Mouse (Mus musculus) gastrocnemius, adult 18-20 months (tissue): Measurements from ENCODE around the gene P4ha1. TPM values are rescaled to one million over a fixed set of nuclear protein-coding genes. Genes with fewer than 3 reads are reported as not detected.
"Not testable (repeated sequence)": the region's sequence is repeated elsewhere in the genome, so short reads cannot be mapped to it uniquely, and the experiment has no call there.

Experiments
- DNase-seq: peaks from one replicate; pipeline ENCODE4 v3.0.0; 2021; ENCODE audit warnings: low spot score
- long read RNA-seq, 2 experiments: library from polyadenylated mRNA; stranded (forward); transcript quantifications; one replicate each; pipeline ENCODE4 v2.0.0; 2021
- total RNA-seq, 2 experiments: library from RNA; stranded (reverse); gene quantifications; 2 replicates each; pipeline ENCODE4 v1.2.3; 2021

P4ha1 gene
- total RNA-seq: 10 to 100 TPM; 32.0 to 41.6 TPM
- long read RNA-seq, experiment 1, full-length matches to known transcripts: 65 of 78 reads
- long read RNA-seq, experiment 1, partial matches to known transcripts: 10 of 78 reads
- long read RNA-seq, experiment 1, other reads (novel, unspliced or antisense): 3 of 78 reads
- long read RNA-seq, experiment 2, full-length matches to known transcripts: 38 of 42 reads
- long read RNA-seq, experiment 2, partial matches to known transcripts: 3 of 42 reads
- long read RNA-seq, experiment 2, other reads (novel, unspliced or antisense): 1 of 42 reads

DNA sequence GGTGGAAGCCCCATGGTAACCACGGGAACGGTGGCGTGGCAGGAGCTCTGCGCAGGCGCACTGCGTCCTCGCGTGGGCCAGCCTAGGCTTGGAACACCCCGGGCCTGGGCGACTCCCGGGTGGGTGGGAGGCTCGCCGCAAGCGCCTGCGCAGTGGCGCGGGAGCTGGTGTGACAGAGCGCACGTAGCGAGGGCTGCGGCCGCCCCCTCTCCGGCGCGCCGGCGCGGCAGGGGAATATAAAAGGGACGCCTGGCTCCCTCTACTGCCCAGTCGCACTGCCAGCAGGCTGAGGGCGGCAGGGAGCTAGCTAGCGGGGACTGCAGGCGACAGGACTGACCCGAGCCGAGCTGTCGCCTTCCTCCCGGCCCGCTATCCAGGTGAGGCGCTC lies at the start of gene P4ha1:
TSS of gene P4ha1 (plus strand) at position 197 of the 388 bp plus-strand sequence.
- peak; percentile 98 for DNase-seq

DNA sequence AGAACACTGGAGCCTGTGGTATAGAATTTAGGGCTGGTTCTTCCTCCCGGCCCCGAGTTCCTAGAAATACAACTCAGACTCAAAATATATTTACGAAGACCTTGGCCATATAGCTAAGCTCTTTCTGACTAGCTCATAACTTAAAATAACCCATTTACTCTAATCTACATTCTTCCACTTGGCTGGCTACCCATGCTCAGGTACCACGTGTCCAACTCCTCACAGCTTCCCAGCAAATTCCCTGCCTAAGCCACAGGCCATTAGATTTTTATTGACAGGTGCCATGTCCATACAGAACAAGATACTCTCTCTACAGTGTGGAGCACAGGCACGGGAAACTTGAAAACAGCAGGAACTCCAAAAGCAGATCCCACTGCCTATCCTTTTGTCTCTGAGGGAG lies 47.4 kb upstream of the P4ha1 start:
- no peak for DNase-seq

DNA sequence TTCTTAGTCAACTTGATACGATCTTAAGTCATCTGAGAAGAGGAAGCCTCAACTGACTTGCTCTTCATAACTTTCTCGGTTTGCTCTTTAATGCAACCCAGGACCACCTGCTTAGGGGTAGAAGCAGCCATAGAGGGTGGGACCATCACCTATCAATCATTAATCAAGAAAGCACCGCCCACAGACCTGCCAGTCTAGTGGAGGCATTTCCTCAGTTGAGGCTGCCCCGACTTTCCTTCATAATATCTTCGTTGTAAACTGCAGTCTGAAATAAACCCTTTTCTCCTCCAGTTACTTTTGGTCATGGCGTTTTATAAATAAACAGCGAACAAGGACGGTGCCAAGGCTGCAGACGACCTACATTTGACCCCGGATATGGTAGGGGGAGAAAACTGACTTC lies 46.0 kb upstream of the P4ha1 start:
- DNase-seq: no peak

DNA sequence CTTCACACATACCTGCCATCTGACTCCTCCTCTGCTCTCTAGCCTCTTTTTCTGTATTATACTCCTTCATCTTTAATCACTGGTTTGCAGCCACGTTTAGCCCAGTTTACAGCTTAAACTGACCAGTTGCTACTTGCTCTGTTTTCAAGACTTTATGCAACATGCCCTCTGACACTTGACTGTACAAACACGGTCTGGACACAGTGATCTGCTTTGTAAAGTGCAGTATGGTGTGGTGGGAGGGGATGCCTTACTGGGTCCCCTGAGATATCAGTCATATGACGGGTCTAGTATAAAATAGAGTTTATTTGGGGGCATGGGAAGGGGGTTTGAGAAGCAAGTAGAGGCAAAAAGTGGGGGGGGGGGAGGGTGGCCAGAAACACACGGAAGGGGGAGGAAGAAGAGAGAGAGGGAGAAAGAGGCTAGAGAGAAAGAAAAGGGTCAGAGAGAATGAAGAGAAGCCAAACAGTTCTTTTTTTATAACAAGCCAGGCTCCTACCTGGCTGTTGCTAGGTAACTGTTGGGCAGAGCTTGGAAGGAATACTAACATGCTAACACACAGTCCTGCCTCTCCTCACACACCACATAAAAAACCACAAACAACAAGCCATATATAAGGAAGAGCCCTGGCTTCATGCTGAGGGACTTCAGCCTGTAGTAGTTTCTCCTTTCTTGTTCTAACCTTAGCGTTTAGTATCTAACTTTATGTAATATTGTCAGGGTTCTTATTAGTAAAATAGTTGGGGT lies 45.2 kb upstream of the P4ha1 start:
- no peak for DNase-seq

DNA sequence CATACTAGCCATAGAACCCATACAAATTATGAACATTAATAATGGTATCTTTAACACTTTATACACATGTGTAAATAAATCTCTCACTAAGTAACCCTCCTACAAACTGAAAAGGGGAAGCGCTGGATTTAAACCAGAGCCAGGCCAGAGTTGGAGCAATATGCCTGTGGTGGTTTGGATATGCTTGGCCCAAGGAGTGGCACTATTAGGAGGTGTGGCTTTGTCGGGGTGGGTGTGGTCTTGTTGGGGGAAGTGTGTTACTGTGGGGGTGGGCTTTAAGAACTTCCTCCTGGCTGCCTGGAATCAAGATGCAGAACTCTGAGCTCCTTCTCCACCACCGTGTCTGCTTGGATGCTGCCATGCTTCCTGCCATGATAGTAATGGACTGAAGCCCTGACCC lies 39.9 kb upstream of the P4ha1 start:
- no peak for DNase-seq

DNA sequence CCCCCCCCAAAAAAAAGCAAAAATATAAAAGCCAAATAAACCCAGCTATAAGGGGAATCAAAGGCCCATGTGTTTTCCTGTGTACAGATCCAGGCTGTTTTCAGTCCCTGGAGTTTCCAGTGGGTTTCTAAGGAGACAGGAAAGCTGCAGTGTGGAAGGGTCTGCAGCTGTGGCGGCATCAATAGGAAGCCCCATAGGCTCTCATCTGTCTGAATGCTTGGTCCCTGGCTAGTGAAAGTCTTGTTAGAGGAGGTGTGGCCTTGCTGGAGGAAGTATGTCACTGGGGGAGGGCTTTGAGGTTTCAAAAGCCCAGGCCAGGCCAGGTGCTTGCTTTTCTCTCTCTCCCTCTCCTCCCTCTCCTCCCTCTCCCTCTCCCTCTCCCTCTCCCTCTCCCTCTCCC lies 39.3 kb upstream of the P4ha1 start:
- DNase-seq: no peak

DNA sequence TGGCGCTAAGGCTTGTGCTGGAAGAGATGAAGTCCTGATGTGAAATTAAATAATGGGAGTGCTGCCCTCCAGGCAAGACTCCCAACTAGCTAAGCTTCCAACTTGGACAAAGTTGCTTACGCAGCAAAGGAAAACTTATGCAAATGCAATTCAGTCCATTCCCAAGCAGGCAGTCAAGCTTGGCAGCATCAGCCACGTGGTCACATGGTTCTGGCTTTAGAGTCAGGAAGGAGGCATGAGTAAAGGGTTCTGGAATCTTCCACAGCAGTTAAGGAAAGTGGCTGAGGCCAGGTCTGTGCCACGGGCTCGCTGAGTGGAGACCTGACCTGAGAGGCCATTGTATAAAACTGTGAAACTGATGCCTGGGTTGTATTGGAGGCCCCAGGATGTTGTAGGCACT lies 37.6 kb upstream of the P4ha1 start:
- DNase-seq: no peak

DNA sequence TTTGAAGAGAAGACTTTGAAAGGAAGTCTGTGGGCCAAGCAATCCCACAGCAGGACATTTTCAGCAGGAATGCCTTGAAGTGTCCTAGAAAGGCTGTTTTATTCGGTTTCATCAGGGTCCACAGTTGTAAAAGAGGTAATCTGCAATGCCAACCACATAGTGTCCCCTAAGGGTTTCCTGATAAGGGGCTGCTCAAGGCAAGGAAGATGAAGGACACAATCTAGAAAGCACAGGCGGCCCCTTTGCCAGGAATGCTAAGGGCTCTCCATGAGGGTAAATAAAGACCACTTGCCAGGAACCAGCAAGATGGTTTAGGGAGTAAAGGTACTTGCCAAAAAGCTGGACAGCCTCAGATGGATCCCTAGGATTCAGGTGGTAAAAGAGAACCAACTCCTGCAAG lies 35.8 kb upstream of the P4ha1 start:
- no peak for DNase-seq

DNA sequence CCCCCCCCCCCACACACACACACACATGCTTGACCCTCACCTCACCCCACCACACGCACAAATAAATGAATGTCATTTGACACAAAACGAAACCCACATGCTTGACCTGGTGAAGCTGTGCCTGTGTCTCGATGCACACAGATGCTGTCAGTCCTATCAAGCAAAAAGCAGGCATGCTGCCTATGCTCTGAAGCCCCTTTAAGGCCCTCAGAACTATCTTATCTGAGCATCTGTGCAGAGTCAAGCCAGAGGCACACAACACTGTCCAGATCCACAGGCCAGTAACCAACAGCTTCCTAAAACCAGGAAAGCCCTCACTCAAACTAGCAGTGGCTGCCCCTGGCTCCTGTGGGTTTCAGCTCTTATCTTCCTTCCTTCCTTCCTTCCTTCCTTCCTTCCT lies 35.4 kb upstream of the P4ha1 start:
- DNase-seq: no peak

DNA sequence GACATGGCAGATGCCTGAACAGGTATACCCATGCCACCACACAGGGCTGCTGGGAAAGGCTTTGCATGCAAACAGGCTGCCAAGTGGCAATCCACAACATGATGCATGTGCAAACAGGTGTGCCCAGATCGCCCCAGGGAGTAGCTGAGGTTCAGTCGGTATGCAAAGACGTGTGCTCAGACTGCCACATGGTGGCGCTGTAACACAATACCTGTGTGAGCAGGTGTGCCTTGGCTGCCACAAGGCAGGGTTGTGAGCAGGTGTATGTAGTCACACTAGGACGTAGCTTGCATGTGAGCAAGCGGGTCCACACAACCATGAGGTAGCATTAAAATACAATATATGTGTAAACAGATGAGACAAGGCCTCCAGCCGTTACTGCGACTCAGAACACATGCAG lies 34.0 kb upstream of the P4ha1 start:
- DNase-seq: no peak

DNA sequence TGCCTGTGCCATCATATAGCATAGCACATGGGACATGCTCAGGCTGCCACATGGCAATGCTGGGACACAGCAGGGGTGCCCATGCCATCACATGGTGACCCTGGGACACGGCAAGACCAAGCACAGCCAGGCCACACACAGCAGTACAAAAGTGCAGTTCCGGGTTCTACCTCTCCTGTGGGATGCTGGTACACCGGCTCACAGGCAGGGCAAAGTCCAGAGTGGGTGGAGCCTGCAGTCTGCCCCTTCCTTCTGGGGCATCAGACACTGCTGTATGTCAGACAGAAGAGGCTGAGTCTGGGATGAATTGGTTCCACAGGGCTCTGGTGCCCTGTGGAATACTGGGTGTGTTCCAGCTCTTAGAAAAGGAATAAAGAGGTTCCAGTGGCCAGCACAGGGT lies 31.6 kb upstream of the P4ha1 start:
- no peak for DNase-seq

DNA sequence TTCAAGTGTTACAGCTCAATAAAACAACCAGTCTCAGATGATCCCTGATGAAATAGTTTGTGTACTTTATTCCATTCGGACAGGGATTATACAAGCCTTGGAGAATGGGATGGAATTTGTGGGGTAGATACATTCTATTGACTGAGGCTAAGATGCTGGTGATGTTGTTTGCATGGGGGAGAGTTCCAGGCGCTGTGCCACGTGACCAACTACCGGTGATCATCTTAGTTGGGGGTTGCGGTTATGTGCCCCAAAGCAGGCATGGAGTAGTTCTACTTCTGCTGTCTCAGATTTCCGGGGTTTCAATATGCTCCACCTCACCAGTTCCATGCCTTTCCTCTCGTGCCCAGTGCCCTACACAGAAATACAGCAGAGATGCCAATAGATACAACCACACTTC lies 31.0 kb upstream of the P4ha1 start:
- no peak for DNase-seq

DNA sequence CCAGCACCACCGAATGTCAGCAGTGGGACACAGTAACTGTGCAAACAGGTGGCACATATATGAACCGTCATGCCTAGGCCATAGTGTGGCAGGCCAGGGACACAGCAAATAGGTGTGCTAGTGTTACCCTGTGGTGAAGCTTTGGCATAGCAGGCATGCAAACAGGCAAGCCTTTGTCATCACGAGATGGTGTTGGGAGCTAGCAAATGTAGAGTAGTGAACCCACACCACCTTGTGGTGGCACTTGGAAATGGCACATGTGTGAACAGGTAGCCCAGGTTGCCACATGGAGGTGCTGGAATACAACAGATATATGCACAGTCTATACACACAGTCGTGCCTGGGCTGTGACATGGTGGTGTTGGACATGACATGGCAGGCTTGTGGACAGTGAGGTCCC lies 30.5 kb upstream of the P4ha1 start:
- DNase-seq: peak; percentile 55

DNA sequence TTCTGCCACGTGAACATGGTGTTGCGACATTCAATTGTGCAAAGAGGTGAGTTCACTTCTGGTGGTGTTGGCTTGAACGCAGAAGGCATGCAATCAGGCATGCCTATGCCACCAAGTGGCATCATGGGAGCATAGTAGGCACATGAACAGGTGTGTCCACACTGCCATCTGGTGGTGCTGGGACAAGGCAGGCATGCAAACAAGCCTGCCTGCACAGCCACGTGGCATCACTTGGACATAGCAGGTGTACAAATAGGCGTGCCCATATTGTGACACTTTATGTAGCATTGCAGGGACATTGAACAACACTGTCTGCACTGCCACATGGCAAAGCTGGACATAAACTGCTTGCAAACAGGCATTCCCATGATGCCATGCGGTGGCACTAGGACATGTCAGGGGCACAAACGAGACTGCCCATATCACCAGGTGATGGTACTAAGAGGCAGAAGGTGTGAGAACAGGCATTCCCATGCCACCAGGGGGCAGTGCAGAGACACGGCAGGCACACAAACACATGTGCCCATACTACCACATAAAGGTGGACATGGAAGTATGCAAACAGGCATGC lies 27.8 kb upstream of the P4ha1 start:
- DNase-seq: peak; percentile 55

DNA sequence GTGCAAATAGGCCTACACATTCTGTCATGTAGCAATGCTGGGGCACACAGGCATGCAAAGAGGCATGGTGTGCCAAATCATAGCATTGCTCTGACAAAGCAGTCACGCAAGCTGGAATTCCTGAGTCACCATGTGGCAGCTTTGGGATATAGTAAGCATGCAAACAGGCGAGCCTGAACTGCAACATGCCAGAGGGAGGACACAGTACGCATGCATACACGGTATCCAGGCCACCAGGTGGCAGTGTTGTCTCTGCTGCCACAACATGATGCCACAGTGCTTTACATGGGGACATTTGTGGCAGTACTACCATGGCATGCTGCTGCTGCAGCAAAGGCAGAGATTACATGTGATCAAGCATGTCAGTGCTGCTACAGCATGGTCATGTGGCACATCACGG lies 26.8 kb upstream of the P4ha1 start:
- peak; percentile 71 for DNase-seq

DNA sequence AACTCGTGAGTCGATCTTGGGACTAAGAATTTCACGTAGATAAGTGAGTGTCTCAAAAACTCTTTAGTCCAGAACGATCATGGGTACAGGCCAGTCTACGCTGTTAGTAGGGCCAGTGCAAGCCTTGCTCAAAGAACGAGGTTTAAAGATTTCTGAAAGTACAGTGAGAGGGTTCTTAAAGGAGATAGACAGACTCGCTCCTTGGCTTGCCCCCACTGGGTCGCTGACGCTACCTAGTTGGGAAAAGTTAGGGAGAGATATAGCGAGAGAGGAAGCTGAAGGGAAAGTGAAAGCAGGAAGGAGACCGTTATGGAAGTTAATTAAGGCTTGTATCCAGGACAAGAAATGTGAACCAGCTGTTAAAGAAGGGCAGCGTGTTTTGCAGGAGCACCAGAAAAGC lies 20.4 kb upstream of the P4ha1 start:
- not testable (repeated sequence) for DNase-seq

DNA sequence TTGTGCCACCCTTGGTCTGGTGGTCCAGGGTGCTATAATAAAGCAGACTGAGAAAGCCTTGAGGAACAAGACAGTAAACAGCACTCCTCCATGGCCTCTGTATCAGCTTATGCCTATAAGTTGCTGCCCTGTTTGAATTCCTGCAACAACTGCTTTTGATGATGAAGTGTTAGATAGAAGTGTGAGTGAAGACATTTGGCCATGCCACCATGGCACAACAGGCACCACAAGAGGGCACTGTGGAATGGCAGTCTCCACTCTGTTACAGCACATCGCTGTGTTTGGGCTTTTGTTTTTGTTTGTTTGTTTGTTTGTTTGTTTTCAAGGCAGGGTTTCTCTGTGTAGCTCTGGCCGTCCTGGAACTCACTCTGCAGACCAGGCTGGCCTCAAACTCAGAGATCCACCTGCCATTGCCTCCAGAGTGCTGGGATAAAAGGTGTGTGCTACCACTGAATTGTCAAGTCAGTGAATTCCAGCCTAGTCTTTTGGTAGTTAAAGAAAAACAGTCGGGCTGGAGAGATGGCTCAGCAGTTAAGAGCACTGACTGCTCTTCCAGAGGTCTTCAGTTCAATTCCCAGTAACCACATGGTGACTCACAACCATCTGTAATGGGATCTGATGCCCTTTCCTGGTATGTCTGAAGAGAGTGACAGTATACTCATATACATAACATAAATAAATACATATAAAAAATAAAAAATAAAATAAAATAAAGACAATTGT lies 13.9 kb upstream of the P4ha1 start:
- no peak for DNase-seq

DNA sequence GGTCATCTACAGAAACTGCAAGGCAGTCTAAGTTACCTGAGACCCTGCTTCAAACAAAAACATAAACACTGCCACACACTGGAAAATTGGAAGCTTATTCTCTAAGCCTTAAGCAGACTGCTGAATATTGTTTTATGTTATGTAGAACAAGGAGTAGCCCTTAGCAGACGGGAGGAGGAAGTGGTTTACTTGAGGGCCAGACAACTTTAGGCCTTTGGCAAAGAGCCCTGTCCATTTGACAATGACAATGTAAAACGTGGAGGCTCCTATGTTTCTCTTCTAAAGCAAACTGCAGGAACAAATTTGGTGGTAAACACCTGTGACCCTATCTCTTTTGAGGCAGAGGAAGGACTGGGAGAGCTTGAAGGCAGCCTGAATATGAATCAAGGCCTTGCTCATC lies 13.0 kb upstream of the P4ha1 start:
- no peak for DNase-seq

DNA sequence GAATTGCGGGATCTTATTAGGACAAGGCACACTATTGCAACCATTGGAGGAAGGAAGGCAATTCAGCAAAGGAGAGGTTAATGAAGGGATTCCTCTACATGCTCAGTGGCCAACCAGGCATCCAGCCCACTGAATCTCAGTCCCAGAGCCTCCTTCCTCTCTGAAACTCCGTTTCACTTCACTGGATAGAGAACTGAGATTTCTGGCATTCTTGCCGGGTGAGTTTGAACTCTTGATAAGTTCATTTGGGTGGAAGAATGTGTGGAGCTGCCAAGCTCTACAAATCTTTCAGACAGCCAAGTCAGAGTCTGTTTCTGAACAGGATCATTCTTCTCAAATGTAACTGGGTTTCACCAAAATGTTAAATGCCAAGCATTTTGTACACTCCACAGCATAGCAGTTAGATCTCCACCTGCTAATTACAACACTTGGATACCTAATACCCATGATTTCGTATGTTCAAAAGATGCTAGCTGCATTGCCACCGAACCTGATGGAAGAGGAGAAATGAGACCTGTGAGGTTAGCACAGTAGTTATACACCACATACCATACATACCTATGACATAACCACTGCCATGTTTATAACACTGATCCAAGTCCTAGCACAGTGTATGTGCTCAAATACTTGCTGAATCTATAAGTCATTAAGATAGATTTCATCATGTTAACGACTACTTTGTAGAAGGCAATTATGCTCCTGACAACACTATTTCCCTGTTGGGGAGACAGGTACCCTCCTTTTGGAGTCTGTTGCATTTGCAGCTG lies 12.2 kb upstream of the P4ha1 start:
- peak; percentile 38 for DNase-seq

DNA sequence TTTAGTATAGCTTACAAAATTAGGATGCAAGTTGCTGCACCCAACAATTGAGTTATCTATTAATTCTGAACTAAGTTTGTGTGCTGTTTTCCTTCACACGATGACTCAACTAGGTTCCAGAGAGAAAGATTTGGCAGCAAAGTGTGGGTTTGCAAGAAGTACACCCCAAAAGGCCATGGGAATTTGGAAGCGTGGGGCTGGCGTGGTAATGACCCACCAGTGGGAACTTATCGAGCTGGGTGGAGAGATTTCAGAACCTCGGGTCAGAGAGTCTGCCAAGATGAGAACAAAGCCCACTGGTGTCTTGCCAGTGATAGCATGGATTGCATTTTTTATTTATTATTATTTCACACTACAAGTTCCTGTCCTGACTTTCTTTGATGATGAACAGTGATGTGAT lies 11.2 kb upstream of the P4ha1 start:
- no peak for DNase-seq

DNA sequence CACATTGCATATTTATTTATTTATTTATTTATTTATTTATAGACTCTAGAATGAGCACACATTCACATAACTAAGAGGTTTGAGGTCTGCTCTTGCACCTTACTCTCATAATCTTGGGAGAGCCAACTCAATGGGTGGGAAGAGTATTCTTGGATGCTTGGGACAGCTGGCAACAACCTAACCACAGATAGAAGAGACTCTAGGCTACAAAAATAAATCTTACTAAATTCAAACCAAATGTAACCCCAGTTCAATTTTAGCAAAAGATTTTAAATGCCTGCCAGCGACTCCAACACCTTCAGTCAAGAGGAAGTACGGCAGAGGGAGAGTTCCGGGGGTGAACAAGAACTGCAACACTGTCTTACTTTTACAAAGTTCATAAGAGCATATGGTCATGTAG lies 2.0 kb upstream of the P4ha1 start:
- no peak for DNase-seq

DNA sequence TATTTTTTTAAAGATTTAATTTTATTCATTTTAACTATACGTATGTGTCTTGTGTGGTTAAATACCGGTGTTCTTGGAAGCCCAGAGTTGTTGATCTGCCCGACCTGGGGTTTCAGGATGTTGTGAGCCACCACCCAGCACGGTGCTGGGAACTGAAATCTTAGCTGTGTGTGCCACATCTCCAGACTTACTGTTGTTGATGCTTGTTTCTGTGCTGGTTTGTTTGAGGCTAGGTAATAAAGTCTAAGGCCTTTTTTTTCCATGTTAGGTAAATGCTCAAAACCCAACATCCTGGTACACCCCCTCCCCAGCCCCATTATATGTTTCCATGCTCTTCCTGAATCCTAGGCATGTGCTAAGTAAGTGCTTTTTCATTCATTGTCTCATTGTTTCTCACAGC lies 825 bp upstream of the P4ha1 start:
- no peak for DNase-seq
